Mouse (Mus musculus): ENCODE measurements at regions not wholly inside any gene's neighbourhood (a gene's known extent, or its start where the extent isn't known, plus 50 kb on each side); places are given as distances from the start of the nearest gene placed in this dataset.

- no peak overlapping the region for H3K4me3 ChIP-seq (ENCODE audit: low read depth, low read length)
- H3K36me3 ChIP-seq (ENCODE audit: control insufficient read depth, insufficient read depth, low read length, poor library complexity, severe bottlenecking), result no peaks in the 10 kb centered on the region
- TF ChIP-seq EP300 (IDR thresholded peaks at IDR 0.05; ENCODE audit: insufficient read depth, low read depth, low read length), result no peak
- no peaks in the 10 kb centered on the region for H3K27me3 ChIP-seq (ENCODE audit: control insufficient read depth, insufficient read depth, low read length, poor library complexity, severe bottlenecking)
- H3K9me3 ChIP-seq (replicated peaks; ENCODE audit: control insufficient read depth, insufficient read depth, low read length, poor library complexity, severe bottlenecking), result no peaks in the 10 kb centered on the region; the same call in 1 of the 2 replicates
- H3K27ac ChIP-seq (ENCODE audit: insufficient read depth, low read length), result no peak overlapping the region
- no peak overlapping the region for H3K9ac ChIP-seq (ENCODE audit: low read depth, poor library complexity, severe bottlenecking)
- no peaks in the 10 kb centered on the region for H3K4me1 ChIP-seq (ENCODE audit: control insufficient read depth, insufficient read depth, low read length)
Measured at GRCm38 (mm10) chr5:125974035-125974434, 442.5 kb downstream of the Tmem132b start.

DNA sequence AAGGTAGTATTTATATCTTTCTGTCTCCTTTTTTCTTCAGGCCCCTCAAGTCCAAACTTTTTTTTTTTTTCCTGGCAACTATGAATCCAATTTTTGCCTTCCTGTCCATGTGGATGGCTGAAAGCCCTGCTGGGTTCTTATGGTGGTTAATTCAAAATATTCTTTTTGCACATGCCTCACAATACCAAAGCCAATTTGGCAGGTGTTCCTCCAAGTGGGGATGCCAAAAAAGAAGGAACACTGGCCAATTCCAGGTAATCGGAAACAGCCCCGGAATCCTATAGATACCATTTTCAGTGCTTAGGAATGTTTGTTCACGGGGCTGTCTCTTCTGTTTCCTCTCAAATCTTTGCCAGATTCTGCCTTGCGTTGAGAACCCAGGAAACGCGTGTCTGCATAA lies 448.2 kb downstream of the Tmem132b start:
- H3K27ac ChIP-seq (ENCODE audit: insufficient read depth, low read length), result no peak overlapping the region
- no peaks in the 10 kb centered on the region for H3K27me3 ChIP-seq (ENCODE audit: control insufficient read depth, insufficient read depth, low read length, poor library complexity, severe bottlenecking)
- H3K4me3 ChIP-seq (ENCODE audit: low read depth, low read length), result no peak overlapping the region
- H3K4me1 ChIP-seq (ENCODE audit: control insufficient read depth, insufficient read depth, low read length), result no peaks in the 10 kb centered on the region
- H3K36me3 ChIP-seq (ENCODE audit: control insufficient read depth, insufficient read depth, low read length, poor library complexity, severe bottlenecking), result no peaks in the 10 kb centered on the region
- H3K9ac ChIP-seq (ENCODE audit: low read depth, poor library complexity, severe bottlenecking), result no peak overlapping the region
- TF ChIP-seq POLR2A (IDR thresholded peaks at IDR 0.05; ENCODE audit: insufficient read depth, low read length), result no peak
- TF ChIP-seq CTCF (IDR thresholded peaks at IDR 0.05; ENCODE audit: low read depth, low read length), result no peak
- no peaks in the 10 kb centered on the region for H3K9me3 ChIP-seq (replicated peaks; ENCODE audit: control insufficient read depth, insufficient read depth, low read length, poor library complexity, severe bottlenecking)

- H3K27ac ChIP-seq (ENCODE audit: insufficient read depth, low read length), result no peak overlapping the region
- no peaks in the 10 kb centered on the region; the same call in 1 of the 2 replicates for H3K9me3 ChIP-seq (replicated peaks; ENCODE audit: control insufficient read depth, insufficient read depth, low read length, poor library complexity, severe bottlenecking)
- H3K27me3 ChIP-seq (ENCODE audit: control insufficient read depth, insufficient read depth, low read length, poor library complexity, severe bottlenecking), result no peaks in the 10 kb centered on the region
- no peaks in the 10 kb centered on the region for H3K36me3 ChIP-seq (ENCODE audit: control insufficient read depth, insufficient read depth, low read length, poor library complexity, severe bottlenecking)
- no peak overlapping the region for H3K4me3 ChIP-seq (ENCODE audit: low read depth, low read length)
- no peak overlapping the region for H3K9ac ChIP-seq (ENCODE audit: low read depth, poor library complexity, severe bottlenecking)
- H3K4me1 ChIP-seq (ENCODE audit: control insufficient read depth, insufficient read depth, low read length), result no peaks in the 10 kb centered on the region
- TF ChIP-seq POLR2A (IDR thresholded peaks at IDR 0.05; ENCODE audit: insufficient read depth, low read length), result no peak
- TF ChIP-seq CTCF (IDR thresholded peaks at IDR 0.05; ENCODE audit: low read depth, low read length), result no peak
- TF ChIP-seq EP300 (IDR thresholded peaks at IDR 0.05; ENCODE audit: insufficient read depth, low read depth, low read length), result no peak
Measured at GRCm38 (mm10) chr5:125985356-125985755, 453.8 kb downstream of the Tmem132b start.

GRCm38 (mm10) chr5:125997173-125997572 lies 465.6 kb downstream of the Tmem132b start:
- Histone ChIP-seq H3K4me3 (ENCODE audit: low read depth, low read length) (no peak overlapping the region), H3K27me3 (ENCODE audit: control insufficient read depth, insufficient read depth, low read length, poor library complexity, severe bottlenecking) (no peaks in the 10 kb centered on the region), H3K9ac (ENCODE audit: low read depth, poor library complexity, severe bottlenecking) (no peak overlapping the region), H3K9me3 (replicated peaks; ENCODE audit: control insufficient read depth, insufficient read depth, low read length, poor library complexity, severe bottlenecking) (no peaks in the 10 kb centered on the region), H3K4me1 (ENCODE audit: control insufficient read depth, insufficient read depth, low read length) (no peaks in the 10 kb centered on the region), H3K36me3 (ENCODE audit: control insufficient read depth, insufficient read depth, low read length, poor library complexity, severe bottlenecking) (no peaks in the 10 kb centered on the region), H3K27ac (ENCODE audit: insufficient read depth, low read length) (no peak overlapping the region)
- TF ChIP-seq EP300 (IDR thresholded peaks at IDR 0.05; ENCODE audit: insufficient read depth, low read depth, low read length), result no peak
- no peak for TF ChIP-seq CTCF (IDR thresholded peaks at IDR 0.05; ENCODE audit: low read depth, low read length)
- TF ChIP-seq POLR2A (IDR thresholded peaks at IDR 0.05; ENCODE audit: insufficient read depth, low read length), result no peak

DNA sequence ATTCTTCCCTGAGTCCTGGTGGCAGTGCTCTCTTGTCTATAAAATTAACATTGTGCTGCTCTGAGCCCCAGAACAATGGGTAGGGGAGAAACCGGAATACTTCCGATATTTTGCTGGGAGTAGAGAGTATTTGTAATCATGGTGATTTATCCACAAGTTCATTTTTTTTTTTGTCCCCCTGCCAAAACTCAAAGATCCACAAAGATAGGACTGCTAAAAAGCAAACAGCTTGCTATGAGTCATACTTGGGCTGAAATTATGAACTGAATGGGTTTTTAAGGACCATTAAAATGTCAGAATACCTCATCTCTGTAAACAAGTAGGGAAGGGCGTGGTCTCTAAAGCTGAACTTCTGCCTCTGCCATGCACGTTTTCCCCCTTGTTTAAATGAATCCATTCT lies 476.3 kb downstream of the Tmem132b start:
- Histone ChIP-seq H3K36me3 (ENCODE audit: control insufficient read depth, insufficient read depth, low read length, poor library complexity, severe bottlenecking) (no peaks in the 10 kb centered on the region), H3K4me1 (ENCODE audit: control insufficient read depth, insufficient read depth, low read length) (no peaks in the 10 kb centered on the region), H3K27me3 (ENCODE audit: control insufficient read depth, insufficient read depth, low read length, poor library complexity, severe bottlenecking) (no peaks in the 10 kb centered on the region)

GRCm38 (mm10) chr5:126008321-126008720 lies 476.7 kb downstream of the Tmem132b start:
- Histone ChIP-seq H3K36me3 (ENCODE audit: control insufficient read depth, insufficient read depth, low read length, poor library complexity, severe bottlenecking) (no peaks in the 10 kb centered on the region), H3K4me1 (ENCODE audit: control insufficient read depth, insufficient read depth, low read length) (no peaks in the 10 kb centered on the region), H3K9ac (ENCODE audit: low read depth, poor library complexity, severe bottlenecking) (no peak overlapping the region), H3K27ac (ENCODE audit: insufficient read depth, low read length) (no peak overlapping the region), H3K4me3 (ENCODE audit: low read depth, low read length) (no peak overlapping the region), H3K27me3 (ENCODE audit: control insufficient read depth, insufficient read depth, low read length, poor library complexity, severe bottlenecking) (no peaks in the 10 kb centered on the region), H3K9me3 (replicated peaks; ENCODE audit: control insufficient read depth, insufficient read depth, low read length, poor library complexity, severe bottlenecking) (no peaks in the 10 kb centered on the region)
- TF ChIP-seq EP300 (IDR thresholded peaks at IDR 0.05; ENCODE audit: insufficient read depth, low read depth, low read length) (no peak), POLR2A (IDR thresholded peaks at IDR 0.05; ENCODE audit: insufficient read depth, low read length) (no peak), CTCF (IDR thresholded peaks at IDR 0.05; ENCODE audit: low read depth, low read length) (no peak)

More for the DNA sequence above, 476.3 kb downstream of the Tmem132b start:
- H3K4me3 ChIP-seq (ENCODE audit: low read depth, low read length), result no peak overlapping the region
- no peak for TF ChIP-seq CTCF (IDR thresholded peaks at IDR 0.05; ENCODE audit: low read depth, low read length)
- TF ChIP-seq EP300 (IDR thresholded peaks at IDR 0.05; ENCODE audit: insufficient read depth, low read depth, low read length), result no peak
- no peak for TF ChIP-seq POLR2A (IDR thresholded peaks at IDR 0.05; ENCODE audit: insufficient read depth, low read length)
- no peak overlapping the region for H3K27ac ChIP-seq (ENCODE audit: insufficient read depth, low read length)
- no peaks in the 10 kb centered on the region for H3K9me3 ChIP-seq (replicated peaks; ENCODE audit: control insufficient read depth, insufficient read depth, low read length, poor library complexity, severe bottlenecking)
- no peak overlapping the region for H3K9ac ChIP-seq (ENCODE audit: low read depth, poor library complexity, severe bottlenecking)

All from ES-Bruce4 (cell line).